Comparison of ENCODE assay signal across 9 mouse cellular contexts in genomic region chr5:147189156-147189555, GRCm38 (mm10). TPM values are rescaled to one million over a fixed set of nuclear protein-coding genes. Genes with fewer than 3 reads are reported as not detected.
DNase-seq lines count a peak whose midpoint lies in the region; ATAC-seq lines count a peak whose summit lies in the region.
"Had no signal": no experiment of that assay in that cellular context is flagged by ENCODE, and none has a peak within 500 bp of the region (broad histone marks: within the 10 kb centered on the region; RNA-seq: fewer than 3 reads in every experiment).

No protein-coding gene starts in this region.

- WGBS in liver, embryonic 16.5 days (ENCODE audit: insufficient replicate concordance), result 3% methylated on average over 28 of the region's 28 CpGs

- peak; percentile 7 for DNase-seq in cerebellum, adult 9-11 months
- DNase-seq in thymus, postnatal 25 days, result no peak
- no peak for DNase-seq in ovary, postnatal 14 days (ENCODE audit: low spot score)
- DNase-seq in thymus, postnatal 10 days (ENCODE audit: low spot score in 2 of 2), result no peak

- no peak overlapping the region for H3K27ac ChIP-seq in liver, embryonic 16.5 days (ENCODE audit: low read length)

- H3K4me1 ChIP-seq in megakaryocyte, embryonic 14.5 days, result peaks cover 41% of the 10 kb centered on the region
- H3K4me1 ChIP-seq in liver, embryonic 16.5 days (ENCODE audit: control insufficient read depth, low read depth, low read length), result no peaks in the 10 kb centered on the region; the same call in 1 of the 2 replicates

- H3K4me3 ChIP-seq in megakaryocyte, embryonic 14.5 days (replicated peaks), result peak overlapping the region; percentile 56
- H3K4me3 ChIP-seq in liver, embryonic 16.5 days (ENCODE audit: low read depth, low read length), result no peak overlapping the region

- peak overlapping the region; percentile 9; the same call in 1 of the 2 replicates for H3K4me2 ChIP-seq in liver, embryonic 16.5 days (ENCODE audit: low read depth, low read length)

- H3K27me3 ChIP-seq in megakaryocyte, embryonic 14.5 days (replicated peaks), result peaks cover 93% of the 10 kb centered on the region
- H3K27me3 ChIP-seq in liver, embryonic 16.5 days (ENCODE audit: control insufficient read depth, insufficient read depth, low read depth, low read length), result peaks cover 84% of the 10 kb centered on the region

- ATAC-seq in cerebellum, adult (ENCODE audit: insufficient number of reproducible peaks, low FRiP score, low TSS enrichment), result no peak
- no peak for ATAC-seq in megakaryocyte, adult 5-6 weeks (ENCODE audit: poor library complexity, severe bottlenecking)
- ATAC-seq in liver, embryonic 16.5 days (ENCODE audit: low read depth), result no peak

- no peaks in the 10 kb centered on the region for H3K36me3 ChIP-seq in megakaryocyte, embryonic 14.5 days (replicated peaks; ENCODE audit: low read length)
- H3K36me3 ChIP-seq in liver, embryonic 16.5 days (ENCODE audit: control insufficient read depth, insufficient read depth), result no peaks in the 10 kb centered on the region

- no peak overlapping the region for H3K9ac ChIP-seq in liver, embryonic 16.5 days (ENCODE audit: low read depth, low read length)

- peaks cover under 1% of the 10 kb centered on the region; the same call in 1 of the 2 replicates for H3K9me3 ChIP-seq in megakaryocyte, embryonic 14.5 days
- H3K9me3 ChIP-seq in liver, embryonic 16.5 days (replicated peaks; ENCODE audit: control insufficient read depth, low read length), result no peaks in the 10 kb centered on the region

RNA-seq across cellular contexts. Expression of gene Gsx1, which starts 0.7 kb away (rescaled TPM):
- polyA plus RNA-seq in megakaryocyte, embryonic 14.5 days (2012; ENCODE audit: insufficient read depth, low replicate concordance), result not detected in 2 replicates
- not detected in 2 replicates for total RNA-seq in megakaryocyte, adult 5-6 weeks (2015)
- not detected in 2 replicates for total RNA-seq in megakaryocyte, adult 5-6 weeks (2017)
- not detected in 2 replicates for polyA plus RNA-seq in liver, embryonic 16.5 days (2015; fragmentation: Nextera tagmentation; extraction: Ambion mirVana)
- total RNA-seq: adrenal gland, adult 2 months had no signal
- polyA plus RNA-seq: adrenal gland, adult 2 months had no signal
